Mouse (Mus musculus) erythroblast, embryonic 14.5 days (primary cell): ENCODE results near the gene Slc4a11. TPM values are rescaled to one million over a fixed set of nuclear protein-coding genes. Genes with fewer than 3 reads are reported as not detected.
A peak's percentile ranks its signal among the peaks of the same experiment; 100 is the strongest.

Experiments
- H3K27me3 ChIP-seq: 2 replicates; pipeline ENCODE4 v1.6.1; 2012; ENCODE audit warnings: inconsistent platforms; ENCODE audit not compliant: control insufficient read depth
- H3K36me3 ChIP-seq: 2 replicates; pipeline ENCODE4 v1.6.1; 2012; ENCODE audit warnings: mild to moderate bottlenecking, inconsistent platforms; ENCODE audit not compliant: control insufficient read depth
- H3K4me1 ChIP-seq: 2 replicates; pipeline ENCODE4 v1.6.1; 2012; ENCODE audit warnings: inconsistent platforms; ENCODE audit not compliant: control insufficient read depth
- H3K4me3 ChIP-seq: replicated peaks from 2 replicates; pipeline ENCODE3; 2012; ENCODE audit warnings: moderate library complexity, mild to moderate bottlenecking, inconsistent platforms
- H3K9me3 ChIP-seq: 2 replicates; pipeline ENCODE4 v1.6.1; 2012; ENCODE audit warnings: low read length, inconsistent platforms, mixed read lengths; ENCODE audit not compliant: control insufficient read depth
- GATA1 ChIP-seq: IDR thresholded peaks from 2 replicates; pipeline ENCODE4 v1.6.1; 2012; ENCODE audit warnings: low read length, inconsistent platforms, mixed read lengths
- TAL1 ChIP-seq: IDR thresholded peaks from 3 replicates; pipeline ENCODE4 v1.6.1; 2012; ENCODE audit warnings: low read length, inconsistent platforms, mixed read lengths
- polyA plus RNA-seq: library from polyadenylated mRNA; stranded (reverse); fragments of >175 nt; gene quantifications from 2 replicates; pipeline ENCODE4 v1.2.3, GENCODE M21; 2012

The Slc4a11 gene
- polyA plus RNA-seq, result not detected in 2 replicates

DNA sequence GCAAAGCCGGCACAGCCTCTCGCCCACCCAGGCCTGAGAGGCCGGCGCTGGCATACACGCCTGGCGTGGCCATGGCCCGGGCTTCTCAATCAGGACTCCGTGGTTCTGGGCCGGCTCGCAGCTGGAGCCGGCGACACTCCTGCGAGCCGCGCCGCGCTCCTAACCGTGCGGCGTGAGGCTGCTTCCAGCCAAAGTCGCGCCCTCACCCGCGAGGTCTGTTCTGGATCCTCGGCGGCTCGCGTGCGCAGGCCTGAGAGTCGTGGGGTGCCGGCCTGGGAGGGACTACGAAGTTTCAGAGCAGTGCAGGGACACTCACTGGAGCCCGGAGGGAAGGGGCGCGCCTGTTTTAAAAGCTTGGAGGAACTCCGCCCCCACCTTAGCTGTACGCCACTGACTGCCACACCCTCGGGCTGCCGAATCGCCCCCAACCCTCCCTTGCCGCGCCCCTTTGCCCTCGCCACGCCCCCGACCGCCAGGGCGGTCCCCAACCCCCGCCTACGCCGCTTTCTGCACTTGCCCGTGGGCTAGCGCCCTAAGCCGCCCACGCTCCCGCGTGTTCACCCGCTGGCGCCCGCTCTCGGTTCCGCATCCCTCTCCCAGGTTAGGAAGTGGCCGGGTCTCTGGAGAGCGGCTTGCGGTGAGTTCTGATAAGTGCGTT is at the start of gene Slc4a11:
Gene Slc4a11 (minus strand): TSS at position 367 of the 658 bp plus-strand sequence.
- Histone ChIP-seq H3K4me1 (peaks cover 12% of the 10 kb centered on the region), H3K4me3 (peak within 1 kb of the TSS; percentile 34), H3K27me3 (peaks cover 59% of the 10 kb centered on the region), H3K9me3 (no peaks in the 10 kb centered on the region; the same call in 1 of the 2 replicates), H3K36me3 (no peaks in the 10 kb centered on the region)
- TF ChIP-seq GATA1 (no peak), TAL1 (no peak)

DNA sequence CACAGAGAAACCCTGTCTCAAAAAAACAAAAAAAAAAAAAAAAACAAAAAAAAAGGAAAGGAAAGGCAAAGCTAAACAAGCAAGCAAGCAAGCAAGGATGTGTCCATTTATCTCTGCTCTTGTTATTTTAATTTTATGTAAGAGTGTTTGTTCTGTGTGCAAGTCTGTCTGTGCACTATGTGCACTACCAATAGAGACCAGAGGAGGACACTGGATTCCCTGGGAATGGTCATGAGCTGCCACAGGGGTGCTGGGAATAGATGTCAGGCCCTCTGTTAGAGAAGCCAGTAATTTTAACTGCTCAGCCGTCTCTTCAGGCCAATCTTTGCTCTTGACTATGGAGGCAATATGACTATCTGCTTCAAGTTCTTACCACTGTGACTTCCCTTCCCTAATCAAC is 46.3 kb upstream of the Slc4a11 start:
- Histone ChIP-seq H3K27me3 (no peaks in the 10 kb centered on the region), H3K36me3 (peaks cover 54% of the 10 kb centered on the region)
- no peak for TF ChIP-seq TAL1
- no peak for TF ChIP-seq GATA1

DNA sequence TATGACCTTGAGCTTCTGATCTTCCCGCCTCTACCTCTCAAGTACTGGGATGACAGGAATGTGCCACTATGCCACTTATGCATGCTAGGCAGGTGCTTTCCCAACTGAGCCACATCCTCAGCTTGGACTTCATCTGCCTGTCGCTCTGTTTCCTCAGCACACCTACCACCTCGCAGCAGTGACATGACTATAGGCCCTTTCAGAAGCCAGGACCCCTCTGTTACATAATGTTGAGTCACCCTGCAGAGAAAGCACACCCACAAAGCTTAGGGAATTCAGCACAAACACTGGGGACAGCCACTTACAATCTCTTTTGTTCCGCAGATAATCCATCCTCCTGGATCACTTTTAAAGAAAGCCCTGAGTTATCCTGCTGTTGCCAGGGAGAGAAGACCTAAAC is 42.8 kb upstream of the Slc4a11 start:
- Histone ChIP-seq H3K4me1 (no peaks in the 10 kb centered on the region), H3K9me3 (peaks cover 3% of the 10 kb centered on the region; the same call in 1 of the 2 replicates), H3K36me3 (peaks cover 43% of the 10 kb centered on the region), H3K27me3 (no peaks in the 10 kb centered on the region), H3K4me3 (no peak overlapping the region)
- TF ChIP-seq GATA1 (no peak), TAL1 (no peak)

More for the DNA sequence above, 46.3 kb upstream of the Slc4a11 start:
- Histone ChIP-seq H3K4me1 (no peaks in the 10 kb centered on the region), H3K9me3 (peaks cover 8% of the 10 kb centered on the region), H3K4me3 (no peak overlapping the region)

DNA sequence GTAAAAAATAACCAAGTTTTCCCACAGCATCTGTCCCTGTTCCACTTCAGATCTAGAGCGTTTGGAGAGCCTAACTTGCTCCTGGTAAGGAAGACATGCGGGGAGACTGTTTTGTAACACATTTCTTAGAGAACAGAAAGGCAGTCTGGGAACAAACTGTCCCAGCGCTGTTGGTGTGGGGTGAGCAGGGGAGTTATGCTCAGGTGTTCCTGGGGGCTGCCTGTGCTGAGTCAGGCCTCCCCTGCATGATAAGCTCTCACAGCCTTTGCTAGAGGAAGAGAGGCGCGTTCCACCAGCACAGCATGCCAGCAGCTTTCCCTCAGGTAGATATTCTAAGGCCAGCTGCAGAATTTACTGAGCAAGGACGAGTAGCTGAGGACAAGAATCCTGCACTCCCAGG is 40.7 kb upstream of the Slc4a11 start:
- no peaks in the 10 kb centered on the region for H3K27me3 ChIP-seq
- H3K4me1 ChIP-seq, result no peaks in the 10 kb centered on the region
- TF ChIP-seq TAL1 (no peak), GATA1 (no peak)
- no peak overlapping the region for H3K4me3 ChIP-seq
- H3K36me3 ChIP-seq, result peaks cover 34% of the 10 kb centered on the region
- H3K9me3 ChIP-seq, result no peaks in the 10 kb centered on the region

DNA sequence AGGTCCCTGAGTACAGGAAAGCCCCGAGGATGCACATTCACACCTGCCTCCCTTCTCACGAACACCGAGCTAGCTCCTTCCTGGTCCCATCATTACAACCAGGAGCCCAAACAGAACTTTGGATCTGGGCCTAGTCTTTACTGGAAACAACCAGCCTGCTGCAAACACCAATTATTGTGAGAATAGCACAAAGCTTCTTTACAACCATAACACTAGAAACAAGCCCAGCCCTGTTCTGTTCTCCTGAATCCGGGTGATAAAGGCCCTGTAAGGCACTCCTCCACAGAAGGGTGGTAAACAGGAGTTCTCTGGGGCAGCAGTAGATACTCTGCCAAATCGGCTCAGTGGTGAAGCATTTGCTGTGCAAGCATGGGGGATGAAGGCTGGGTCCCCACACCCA is 38.0 kb upstream of the Slc4a11 start:
- no peaks in the 10 kb centered on the region for H3K9me3 ChIP-seq
- H3K4me1 ChIP-seq, result no peaks in the 10 kb centered on the region
- H3K36me3 ChIP-seq, result peaks cover 42% of the 10 kb centered on the region

DNA sequence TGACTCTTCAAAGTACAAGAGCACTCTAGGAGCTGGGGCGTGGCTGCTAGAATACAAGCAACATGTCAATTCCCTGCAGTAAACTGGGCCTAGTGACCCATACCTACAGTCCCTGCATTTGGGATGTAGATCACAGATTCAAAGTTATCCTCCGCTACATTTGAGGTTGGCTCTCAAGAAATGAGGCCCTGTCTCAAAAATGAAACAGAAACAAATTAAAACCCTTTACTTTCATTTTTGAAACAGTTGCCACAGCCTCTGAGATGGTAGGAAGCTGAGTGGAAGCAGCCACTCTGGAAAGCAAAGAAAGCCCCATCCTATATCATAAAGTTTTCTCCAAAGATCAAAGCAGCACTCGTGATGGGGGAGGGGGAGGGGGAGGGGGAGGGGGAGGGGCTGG is 36.1 kb upstream of the Slc4a11 start:
- Histone ChIP-seq H3K9me3 (0 out of 2 replicates have a peak, but pooled peaks cover 2% of the 10 kb centered on the region), H3K36me3 (peaks cover 43% of the 10 kb centered on the region), H3K4me1 (no peaks in the 10 kb centered on the region), H3K27me3 (no peaks in the 10 kb centered on the region), H3K4me3 (no peak overlapping the region)
- TF ChIP-seq GATA1, result no peak
- TF ChIP-seq TAL1, result no peak

More for the DNA sequence above, 38.0 kb upstream of the Slc4a11 start:
- TF ChIP-seq TAL1, result no peak
- no peak overlapping the region for H3K4me3 ChIP-seq
- H3K27me3 ChIP-seq, result no peaks in the 10 kb centered on the region

DNA sequence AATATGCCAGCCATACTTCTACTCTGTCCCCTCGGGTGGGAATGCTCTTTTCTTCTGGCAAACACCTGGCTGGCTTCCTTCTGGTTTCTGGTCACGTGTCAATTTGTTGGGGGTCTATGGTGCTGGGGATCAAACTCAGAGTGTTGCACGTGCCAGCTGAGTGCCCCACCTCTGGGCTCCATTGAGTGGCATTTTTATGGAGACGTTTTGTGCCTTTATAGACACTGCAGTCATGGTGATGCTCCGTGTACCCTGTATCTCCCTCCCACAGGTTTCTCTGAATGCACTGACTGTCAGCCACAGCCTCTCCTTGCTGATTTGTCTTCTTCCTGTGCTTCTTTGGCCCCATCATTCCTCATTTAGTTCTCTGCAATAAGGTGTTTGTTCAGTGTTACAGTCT is 34.5 kb upstream of the Slc4a11 start:
- TF ChIP-seq GATA1 (no peak), TAL1 (no peak)

DNA sequence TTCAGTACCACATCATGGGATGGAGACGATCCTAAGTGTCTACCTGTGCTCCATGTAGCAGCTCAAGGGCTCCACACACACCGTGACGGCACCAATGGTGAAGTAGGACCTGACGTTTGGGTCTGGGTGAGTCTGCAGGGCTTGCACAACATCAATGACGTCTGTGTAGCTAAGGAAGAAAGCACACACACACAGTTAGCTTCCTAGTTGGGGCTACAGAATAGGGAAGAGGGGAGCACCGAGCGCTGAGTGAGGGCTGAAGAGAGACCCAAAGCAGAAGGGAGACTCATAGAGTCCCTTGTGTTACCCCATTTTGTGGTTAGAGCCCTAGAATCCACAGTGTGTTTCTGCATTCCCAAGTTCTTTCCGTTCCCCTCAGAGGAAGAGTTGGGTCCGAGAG is 33.4 kb upstream of the Slc4a11 start:
- Histone ChIP-seq H3K9me3 (0 out of 2 replicates have a peak, but pooled peaks cover 2% of the 10 kb centered on the region), H3K4me3 (no peak overlapping the region), H3K27me3 (no peaks in the 10 kb centered on the region), H3K36me3 (peaks cover 62% of the 10 kb centered on the region), H3K4me1 (no peaks in the 10 kb centered on the region)
- TF ChIP-seq TAL1 (no peak), GATA1 (no peak)

More for the DNA sequence above, 34.5 kb upstream of the Slc4a11 start:
- Histone ChIP-seq H3K36me3 (peaks cover 56% of the 10 kb centered on the region), H3K27me3 (no peaks in the 10 kb centered on the region), H3K4me1 (no peaks in the 10 kb centered on the region), H3K9me3 (0 out of 2 replicates have a peak, but pooled peaks cover 2% of the 10 kb centered on the region), H3K4me3 (no peak overlapping the region)

DNA sequence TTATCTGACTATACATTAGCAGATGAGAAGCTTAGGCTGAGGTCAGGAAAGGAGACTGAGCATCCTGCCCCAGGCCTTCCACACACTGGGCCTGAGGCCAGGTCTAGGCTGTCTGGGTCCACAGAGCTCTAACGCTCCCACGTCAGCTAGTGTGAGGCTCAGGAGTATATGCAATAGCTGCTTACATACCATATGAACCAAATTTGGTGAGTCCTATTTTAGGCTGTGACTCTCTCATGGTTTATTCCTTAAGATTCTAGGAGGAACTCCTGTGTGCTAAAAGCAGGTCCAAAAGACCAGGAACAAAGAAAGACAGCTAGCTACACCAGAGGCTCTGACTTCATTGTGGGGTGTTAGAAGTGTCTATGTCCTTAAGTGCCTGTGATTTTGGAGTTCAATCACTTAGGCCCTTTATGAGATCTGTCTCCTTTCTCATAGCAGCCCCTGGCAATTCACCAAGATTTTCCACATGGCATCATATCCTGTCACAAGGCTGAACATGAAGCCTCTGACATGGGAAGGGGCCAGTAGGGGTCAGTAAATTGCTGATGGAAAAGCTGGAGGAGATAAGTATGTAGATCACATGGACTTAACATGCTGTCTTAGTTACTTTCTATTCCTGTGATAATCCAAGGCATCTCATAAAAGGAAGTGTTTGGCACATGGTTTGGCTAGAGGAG is 31.7 kb upstream of the Slc4a11 start:
- Histone ChIP-seq H3K9me3 (0 out of 2 replicates have a peak, but pooled peaks cover 2% of the 10 kb centered on the region), H3K36me3 (peaks cover 57% of the 10 kb centered on the region), H3K27me3 (no peaks in the 10 kb centered on the region), H3K4me1 (no peaks in the 10 kb centered on the region), H3K4me3 (no peak overlapping the region)
- TF ChIP-seq TAL1 (no peak), GATA1 (no peak)
